Comparison of ENCODE assay signal across 37 mouse cellular contexts in the genomic region with DNA sequence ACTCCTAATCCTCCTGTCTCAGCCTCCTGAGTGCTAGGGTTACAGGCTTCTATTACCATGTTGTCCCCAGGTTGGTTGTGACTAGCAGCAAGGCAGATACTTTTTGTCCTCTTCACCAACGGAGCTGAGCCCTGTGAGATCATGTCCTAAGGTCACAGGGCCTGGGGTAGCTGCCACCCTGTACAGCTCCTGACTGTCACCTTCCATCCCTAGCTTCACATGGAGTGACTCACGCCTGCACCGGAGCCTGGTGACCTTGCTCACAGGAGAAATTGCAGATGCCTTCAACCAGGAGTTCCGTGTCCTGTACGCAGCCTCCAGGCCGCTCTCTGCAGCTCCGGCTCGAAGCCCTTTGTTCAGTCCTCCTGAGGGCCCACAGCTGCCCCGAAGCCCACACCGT. TPM values are rescaled to one million over a fixed set of nuclear protein-coding genes. Genes with fewer than 3 reads are reported as not detected.
A peak's percentile ranks its signal among the peaks of the same experiment; 100 is the strongest.
DNase-seq lines count a peak whose midpoint lies in the region; ATAC-seq and TF ChIP-seq lines count a peak whose summit lies in the region.
"Had no signal": no experiment of that assay in that cellular context is flagged by ENCODE, and none has a peak within 500 bp of the region (broad histone marks: within the 10 kb centered on the region; RNA-seq: fewer than 3 reads in every experiment).

No protein-coding gene starts in this region.

- ATAC-seq in limb, embryonic 12.5 days (ENCODE audit: insufficient number of reproducible peaks, insufficient read depth, low FRiP score, low TSS enrichment, low read depth) = no peak
- no peak for ATAC-seq in intestine, postnatal 0 days
- no peak for ATAC-seq in granulocyte monocyte progenitor cell, adult 5-6 weeks (replicated peaks; ENCODE audit: poor library complexity, severe bottlenecking)
- ATAC-seq: CD4-positive, CD25-positive, alpha-beta regulatory T cell, adult 4 months; forebrain, embryonic 14.5 days; lung, postnatal 0 days had no signal

- H3K27me3 ChIP-seq in limb, embryonic 12.5 days = no peaks in the 10 kb centered on the region
- no peaks in the 10 kb centered on the region for H3K27me3 ChIP-seq in limb, embryonic 10.5 days (ENCODE audit: low read depth, poor library complexity, severe bottlenecking)
- H3K27me3 ChIP-seq in intestine, postnatal 0 days (replicated peaks; ENCODE audit: control insufficient read depth, insufficient read depth, low read length) = no peaks in the 10 kb centered on the region
- H3K27me3 ChIP-seq: hindbrain, embryonic 12.5 days; limb, embryonic 15.5 days; liver, embryonic 13.5 days; megakaryocyte, embryonic 14.5 days; midbrain, embryonic 12.5 days; neural tube, embryonic 13.5 days had no signal

- no peak overlapping the region for H3K4me3 ChIP-seq in limb, embryonic 12.5 days (replicated peaks)
- H3K4me3 ChIP-seq in limb, embryonic 10.5 days = no peak overlapping the region
- no peak overlapping the region for H3K4me3 ChIP-seq in intestine, postnatal 0 days (ENCODE audit: low read depth, low read length)
- H3K4me3 ChIP-seq: heart, adult 2 months; hindbrain, embryonic 12.5 days; limb, embryonic 15.5 days; liver, embryonic 13.5 days; megakaryocyte, embryonic 14.5 days; midbrain, embryonic 12.5 days; neural tube, embryonic 13.5 days had no signal

- 92% methylated on average over 10 of the region's 10 CpGs for WGBS in limb, embryonic 12.5 days
- 94% methylated on average over 10 of the region's 10 CpGs for WGBS in limb, embryonic 10.5 days
- WGBS in intestine, postnatal 0 days = 70% methylated on average over 10 of the region's 10 CpGs

- 0 out of 2 replicates have a peak overlapping the region, but pooled peaks have one; percentile 27 for H3K9ac ChIP-seq in limb, embryonic 12.5 days (replicated peaks)
- H3K9ac ChIP-seq in intestine, postnatal 0 days (ENCODE audit: low read depth, low read length) = no peak overlapping the region
- H3K9ac ChIP-seq: hindbrain, embryonic 12.5 days; limb, embryonic 15.5 days; liver, embryonic 13.5 days; midbrain, embryonic 12.5 days; neural tube, embryonic 13.5 days had no signal

- peaks cover 13% of the 10 kb centered on the region for H3K4me1 ChIP-seq in limb, embryonic 12.5 days (replicated peaks)
- peaks cover 26% of the 10 kb centered on the region for H3K4me1 ChIP-seq in limb, embryonic 10.5 days
- peaks cover 13% of the 10 kb centered on the region; the same call in 1 of the 2 replicates for H3K4me1 ChIP-seq in intestine, postnatal 0 days (replicated peaks; ENCODE audit: control insufficient read depth, insufficient read depth, low read length)

- H3K9me3 ChIP-seq in limb, embryonic 12.5 days = no peaks in the 10 kb centered on the region
- H3K9me3 ChIP-seq in limb, embryonic 10.5 days (replicated peaks) = no peaks in the 10 kb centered on the region
- H3K9me3 ChIP-seq in intestine, postnatal 0 days (ENCODE audit: control insufficient read depth) = no peaks in the 10 kb centered on the region
- H3K9me3 ChIP-seq: hindbrain, embryonic 12.5 days; limb, embryonic 15.5 days; liver, embryonic 13.5 days; megakaryocyte, embryonic 14.5 days; midbrain, embryonic 12.5 days; neural tube, embryonic 13.5 days had no signal

- peaks cover 79% of the 10 kb centered on the region for H3K36me3 ChIP-seq in limb, embryonic 12.5 days
- H3K36me3 ChIP-seq in limb, embryonic 10.5 days = peaks cover 90% of the 10 kb centered on the region
- H3K36me3 ChIP-seq in intestine, postnatal 0 days (ENCODE audit: control insufficient read depth, insufficient read depth) = peaks cover 34% of the 10 kb centered on the region

- no peak overlapping the region for H3K4me2 ChIP-seq in limb, embryonic 12.5 days
- H3K4me2 ChIP-seq in intestine, postnatal 0 days (replicated peaks; ENCODE audit: low read depth) = no peak overlapping the region
- H3K4me2 ChIP-seq: hindbrain, embryonic 12.5 days; limb, embryonic 15.5 days; liver, embryonic 13.5 days; midbrain, embryonic 12.5 days; neural tube, embryonic 13.5 days had no signal

- DNase-seq in adrenal gland, postnatal 36 days = peak; percentile 53 to 62
- DNase-seq in adrenal gland, adult 18-20 months (ENCODE audit: low spot score in 2 of 2) = no peak
- DNase-seq in limb, embryonic 10.5 days (ENCODE audit: low spot score) = no peak
- no peak for DNase-seq in cerebellum, postnatal 10 days
- DNase-seq: adrenal gland, adult 8-10 months; cerebellum, adult 2 months; cerebellum, postnatal 25 days; gastrocnemius, postnatal 25 days; heart, adult 2 months; heart, postnatal 14 days; kidney, adult 8-10 months; kidney, postnatal 4 days; liver, embryonic 13.5 days; lung, adult 18-20 months; lung, postnatal 4 days; thymus, postnatal 14 days had no signal

- TF ChIP-seq CTCF in intestine, postnatal 0 days (IDR thresholded peaks at IDR 0.05; ENCODE audit: low read depth) = no peak

- H3K27ac ChIP-seq in limb, embryonic 12.5 days = no peak overlapping the region
- no peak overlapping the region for H3K27ac ChIP-seq in limb, embryonic 10.5 days
- H3K27ac ChIP-seq in intestine, postnatal 0 days (ENCODE audit: low read depth, low read length) = peak overlapping the region; percentile 61
- H3K27ac ChIP-seq: heart, adult 2 months; hindbrain, embryonic 12.5 days; kidney, postnatal 0 days; limb, embryonic 15.5 days; liver, embryonic 13.5 days; midbrain, embryonic 12.5 days; neural tube, embryonic 13.5 days had no signal

RNA-seq across cellular contexts. Expression of a gene that starts 0.8 kb away (rescaled TPM):
- total RNA-seq in adrenal gland, postnatal 36 days (2021) = not detected
- total RNA-seq in adrenal gland, adult 18-20 months (2021) = not detected
- not detected in 2 replicates for polyA plus RNA-seq in limb, embryonic 12.5 days (2016; fragmentation: Nextera tagmentation; extraction: Ambion mirVana)
- polyA plus RNA-seq in limb, embryonic 10.5 days (2016; fragmentation: Nextera tagmentation; extraction: Ambion mirVana) = not detected in 2 replicates
- polyA plus RNA-seq in intestine, postnatal 0 days (2015; fragmentation: Nextera tagmentation; extraction: Ambion mirVana) = 0.17 and 0.22 TPM in 2 replicates
- total RNA-seq in granulocyte monocyte progenitor cell, adult 5-6 weeks (2014; fragmentation: Nextera tagmentation) = not detected in 2 replicates
- total RNA-seq in granulocyte monocyte progenitor cell, adult 5-6 weeks (2017) = not detected in 2 replicates
- total RNA-seq: adrenal gland, adult 8-10 months; gastrocnemius, adult 18-20 months; gastrocnemius, postnatal 25 days; heart, adult 2 months; heart, postnatal 14 days; layer of hippocampus, adult 8-10 months; layer of hippocampus, postnatal 25 days; left cerebral cortex, adult 8-10 months; left cerebral cortex, postnatal 36 days had no signal
- polyA plus RNA-seq: CD4-positive, CD25-positive, alpha-beta regulatory T cell, adult 4 months; cerebellum, adult 2 months; embryonic facial prominence, embryonic 11.5 days; forebrain, embryonic 14.5 days; frontal cortex, adult 2 months; heart, adult 2 months; heart, embryonic 14.5 days; hindbrain, embryonic 12.5 days; kidney, postnatal 0 days; limb, embryonic 15.5 days; liver, embryonic 13.5 days; lung, postnatal 0 days; midbrain, embryonic 12.5 days; neural tube, embryonic 13.5 days; urinary bladder, adult 2 months had no signal

RNA-seq across cellular contexts. Expression of a gene that starts 5.4 kb away (rescaled TPM):
- total RNA-seq in adrenal gland, postnatal 36 days (2021) = under 1 TPM; 0.36 to 0.46 TPM
- under 1 TPM; 0.30 to 0.35 TPM for total RNA-seq in adrenal gland, adult 18-20 months (2021)
- polyA plus RNA-seq in limb, embryonic 12.5 days (2016; fragmentation: Nextera tagmentation; extraction: Ambion mirVana) = 1.0 and 1.3 TPM in 2 replicates
- 2.1 and 2.4 TPM in 2 replicates for polyA plus RNA-seq in limb, embryonic 10.5 days (2016; fragmentation: Nextera tagmentation; extraction: Ambion mirVana)
- polyA plus RNA-seq in intestine, postnatal 0 days (2015; fragmentation: Nextera tagmentation; extraction: Ambion mirVana) = 16.6 and 16.7 TPM in 2 replicates
- total RNA-seq in granulocyte monocyte progenitor cell, adult 5-6 weeks (2014; fragmentation: Nextera tagmentation) = 0.34 and 0.90 TPM in 2 replicates
- total RNA-seq in granulocyte monocyte progenitor cell, adult 5-6 weeks (2017) = 0.39 and 0.77 TPM in 2 replicates
- total RNA-seq: left cerebral cortex, postnatal 36 days had no signal
- polyA plus RNA-seq: CD4-positive, CD25-positive, alpha-beta regulatory T cell, adult 4 months had no signal

RNA-seq across cellular contexts. Expression of a gene that starts 8.6 kb away (rescaled TPM):
- total RNA-seq in adrenal gland, postnatal 36 days (2021) = 10 to 100 TPM; 35.5 to 35.6 TPM
- 10 to 100 TPM; 37.7 to 42.0 TPM for total RNA-seq in adrenal gland, adult 18-20 months (2021)
- polyA plus RNA-seq in limb, embryonic 12.5 days (2016; fragmentation: Nextera tagmentation; extraction: Ambion mirVana) = 32.5 TPM in 2 replicates
- 45.5 and 49.3 TPM in 2 replicates for polyA plus RNA-seq in limb, embryonic 10.5 days (2016; fragmentation: Nextera tagmentation; extraction: Ambion mirVana)
- polyA plus RNA-seq in intestine, postnatal 0 days (2015; fragmentation: Nextera tagmentation; extraction: Ambion mirVana) = 55.1 and 55.9 TPM in 2 replicates
- 14.9 and 26.4 TPM in 2 replicates for total RNA-seq in granulocyte monocyte progenitor cell, adult 5-6 weeks (2014; fragmentation: Nextera tagmentation)
- 10.0 and 10.6 TPM in 2 replicates for total RNA-seq in granulocyte monocyte progenitor cell, adult 5-6 weeks (2017)

RNA-seq across cellular contexts. Expression of a gene that starts 11.2 kb away (rescaled TPM):
- total RNA-seq in adrenal gland, postnatal 36 days (2021) = 1,000 to 10,000 TPM; 1,050 to 1,062 TPM
- 100 to 1,000 TPM; 934 to 965 TPM for total RNA-seq in adrenal gland, adult 18-20 months (2021)
- 990 and 1,038 TPM in 2 replicates for polyA plus RNA-seq in limb, embryonic 12.5 days (2016; fragmentation: Nextera tagmentation; extraction: Ambion mirVana)
- 1,218 and 1,459 TPM in 2 replicates for polyA plus RNA-seq in limb, embryonic 10.5 days (2016; fragmentation: Nextera tagmentation; extraction: Ambion mirVana)
- polyA plus RNA-seq in intestine, postnatal 0 days (2015; fragmentation: Nextera tagmentation; extraction: Ambion mirVana) = 708 and 740 TPM in 2 replicates
- 2,165 and 2,847 TPM in 2 replicates for total RNA-seq in granulocyte monocyte progenitor cell, adult 5-6 weeks (2014; fragmentation: Nextera tagmentation)
- 1,831 and 2,021 TPM in 2 replicates for total RNA-seq in granulocyte monocyte progenitor cell, adult 5-6 weeks (2017)

RNA-seq across cellular contexts. Expression of a gene that starts 21.5 kb away (rescaled TPM):
- total RNA-seq in adrenal gland, postnatal 36 days (2021) = 100 to 1,000 TPM; 125 to 262 TPM
- 10 to 100 TPM; 64.8 to 96.6 TPM for total RNA-seq in adrenal gland, adult 18-20 months (2021)
- polyA plus RNA-seq in limb, embryonic 12.5 days (2016; fragmentation: Nextera tagmentation; extraction: Ambion mirVana) = 6.4 and 8.5 TPM in 2 replicates
- 3.7 and 4.7 TPM in 2 replicates for polyA plus RNA-seq in limb, embryonic 10.5 days (2016; fragmentation: Nextera tagmentation; extraction: Ambion mirVana)
- 6.9 and 8.6 TPM in 2 replicates for polyA plus RNA-seq in intestine, postnatal 0 days (2015; fragmentation: Nextera tagmentation; extraction: Ambion mirVana)
- total RNA-seq in granulocyte monocyte progenitor cell, adult 5-6 weeks (2014; fragmentation: Nextera tagmentation) = 1.7 and 3.1 TPM in 2 replicates
- total RNA-seq in granulocyte monocyte progenitor cell, adult 5-6 weeks (2017) = 4.0 and 6.3 TPM in 2 replicates

Comparison
In these comparisons a context has a peak if more than half of its experiments do, and no peak if none do; other contexts are left out.
1. DNase-seq: peak in adrenal gland, postnatal 36 days (2 of 2); none in adrenal gland, adult 18-20 months (0 of 2), limb, embryonic 10.5 days (single experiment) and cerebellum, postnatal 10 days (0 of 2).